Mouse (Mus musculus) T-helper 2 cell (primary cell): ENCODE measurements around the gene Olfr351.

Experiments used
- in situ Hi-C: fragments of 300-600 bp; cut with MboI, MseI; formaldehyde crosslinking; loops from one replicate; pipeline ENCODE4 v1.15.1; 2025; ENCODE audit warnings: high pct_unique_total_duplicates

The Olfr351 gene

GRCm38 (mm10) chr2:36862560-36862959 is at the start of gene Olfr351:
TSS of gene Olfr351 (minus strand) at chr2:36862660.
- in situ Hi-C loops: no loop called here

- in situ Hi-C loops: no loop called here
Measured at GRCm38 (mm10) chr2:36905380-36905779, 42.9 kb upstream of the Olfr351 start, which contains the start of gene Olfr354. TSS of gene Olfr354 (plus strand) at chr2:36905680.

DNA sequence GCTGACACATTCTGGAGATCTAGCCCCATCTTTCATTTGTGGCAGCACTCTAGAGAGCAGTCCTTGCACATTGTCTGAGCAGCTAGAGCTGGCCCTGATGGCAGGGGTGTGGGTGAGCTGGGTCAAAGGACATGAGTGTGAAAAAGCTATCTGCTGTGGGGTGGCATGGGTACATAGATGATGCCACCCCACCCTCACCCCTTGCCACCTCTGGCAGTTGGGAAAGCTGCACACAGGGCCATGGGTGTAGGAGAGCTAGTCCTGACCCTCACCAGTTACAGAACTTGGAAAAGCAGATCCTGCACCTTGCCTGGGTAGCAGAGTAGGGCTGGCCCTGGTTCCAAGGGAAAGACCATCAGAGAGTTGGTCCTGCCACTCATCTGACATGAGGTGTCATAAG is 34.7 kb upstream of the Olfr351 start:
- in situ Hi-C loops: no loop called here

- in situ Hi-C loops: no loop called here
Measured at GRCm38 (mm10) chr2:36892836-36893235, 30.4 kb upstream of the Olfr351 start, which contains the start of gene Olfr353. TSS of gene Olfr353 (minus strand) at chr2:36892936.

DNA sequence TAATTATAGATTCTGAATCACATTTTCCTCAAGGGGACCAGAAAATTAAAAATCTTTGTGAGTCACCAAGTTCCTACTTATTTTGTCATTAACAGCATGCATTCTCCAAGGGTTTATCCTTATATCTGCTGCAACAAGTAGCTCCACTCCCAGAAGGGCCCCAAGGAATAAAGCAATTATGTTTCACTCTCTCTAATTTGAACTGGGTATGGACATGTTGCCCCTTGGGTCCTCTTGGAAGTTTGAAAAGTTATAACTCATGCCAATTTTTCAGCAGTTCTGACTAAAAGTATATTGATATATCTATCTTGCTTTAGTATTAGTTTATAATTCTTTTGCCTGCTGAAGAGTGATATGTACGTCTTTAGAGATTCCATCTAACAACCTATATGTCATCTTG is 5.7 kb upstream of the Olfr351 start, which contains the start of gene Olfr352:
TSS of gene Olfr352 (plus strand) at position 301 of the 400 bp plus-strand sequence.
- in situ Hi-C loops: no loop called here

- in situ Hi-C loops: no loop called here
Measured at GRCm38 (mm10) chr2:36846010-36846409, 16.4 kb downstream of the Olfr351 start, which contains the start of gene Olfr350. TSS of gene Olfr350 (plus strand) at chr2:36846310.

DNA sequence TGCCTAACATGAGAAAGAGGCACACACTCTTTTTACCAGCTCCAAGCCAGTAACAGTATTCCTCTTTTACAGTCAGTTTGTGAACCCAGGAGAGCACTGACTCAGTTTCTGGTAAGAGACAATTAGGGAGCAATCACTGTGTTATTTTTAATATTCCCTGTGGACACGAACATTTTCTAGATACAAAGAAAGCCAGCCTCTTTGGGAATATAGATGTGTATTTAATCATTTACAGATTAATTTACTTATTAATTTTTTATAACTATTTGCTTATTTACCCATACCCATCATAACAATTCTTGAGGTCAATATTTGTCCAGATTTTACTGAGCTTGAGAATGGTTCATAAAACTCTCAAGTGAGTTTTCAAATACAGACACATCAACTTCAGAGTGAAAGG is 45.5 kb downstream of the Olfr351 start, which contains the start of gene Olfr3:
TSS of gene Olfr3 (minus strand) at position 101 of the 400 bp plus-strand sequence.
- in situ Hi-C loops: no loop called here
